ENCODE assay signal across 8 mouse cellular contexts in the genomic region with DNA sequence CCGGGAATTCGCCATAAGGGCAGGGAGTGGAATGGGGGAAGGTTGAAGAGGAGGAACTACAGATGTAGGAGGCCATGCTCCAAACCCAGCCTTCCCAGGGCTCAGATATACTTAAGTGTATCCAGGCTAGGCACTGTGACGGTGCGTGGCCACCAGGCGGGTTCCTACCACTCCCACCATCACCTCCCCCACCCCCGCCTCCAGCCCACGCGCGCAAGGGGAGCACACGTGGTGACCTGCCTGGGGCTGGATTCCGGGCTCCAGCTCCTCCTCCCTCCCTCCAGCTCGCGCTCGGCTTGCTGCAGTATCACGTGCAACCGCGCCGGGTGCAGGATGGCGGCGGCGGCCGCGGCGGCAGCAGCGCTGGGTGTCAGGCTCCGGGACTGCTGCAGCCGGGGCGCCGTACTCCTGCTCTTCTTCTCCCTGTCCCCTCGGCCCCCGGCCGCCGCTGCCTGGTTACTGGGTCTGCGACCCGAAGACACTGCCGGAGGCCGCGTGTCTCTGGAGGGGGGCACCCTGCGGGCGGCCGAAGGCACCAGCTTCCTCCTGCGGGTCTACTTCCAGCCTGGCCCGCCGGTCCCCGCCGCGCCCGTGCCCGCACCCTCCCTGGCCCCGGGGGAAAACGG. TPM values are rescaled to one million over a fixed set of nuclear protein-coding genes. Genes with fewer than 3 reads are reported as not detected.
DNase-seq lines count a peak whose midpoint lies in the region; ATAC-seq lines count a peak whose summit lies in the region.

A gene (plus strand): TSS at position 325 of the 626 bp plus-strand sequence.

- peak within 1 kb of the TSS; percentile 72 for H3K4me3 ChIP-seq in forebrain, embryonic 16.5 days (replicated peaks; ENCODE audit: low read length)
- H3K4me3 ChIP-seq in hindbrain, embryonic 14.5 days (replicated peaks; ENCODE audit: low read length): peak within 1 kb of the TSS; percentile 86
- peak within 1 kb of the TSS; percentile 80 for H3K4me3 ChIP-seq in midbrain, embryonic 10.5 days
- peak within 1 kb of the TSS; percentile 68 for H3K4me3 ChIP-seq in stomach, embryonic 14.5 days (ENCODE audit: low read depth, low read length)

- H3K27me3 ChIP-seq in forebrain, embryonic 16.5 days (replicated peaks; ENCODE audit: control insufficient read depth, insufficient read depth, low read length): peaks cover 17% of the 10 kb centered on the region
- peaks cover 16% of the 10 kb centered on the region for H3K27me3 ChIP-seq in hindbrain, embryonic 14.5 days (ENCODE audit: control insufficient read depth, insufficient read depth, low read length)
- peaks cover 58% of the 10 kb centered on the region for H3K27me3 ChIP-seq in midbrain, embryonic 10.5 days (ENCODE audit: low read depth, poor library complexity, severe bottlenecking)
- H3K27me3 ChIP-seq in stomach, embryonic 14.5 days (ENCODE audit: control insufficient read depth, insufficient read depth, low read length): peaks cover 22% of the 10 kb centered on the region

- under 1% methylated on average over 42 of the region's 51 CpGs for WGBS in forebrain, embryonic 16.5 days
- WGBS in hindbrain, embryonic 14.5 days: under 1% methylated on average over 44 of the region's 51 CpGs
- under 1% methylated on average over 51 of the region's 51 CpGs for WGBS in midbrain, embryonic 10.5 days
- WGBS in stomach, embryonic 14.5 days: 1% methylated on average over 51 of the region's 51 CpGs

- ATAC-seq in forebrain, embryonic 16.5 days: peak; percentile 85
- ATAC-seq in hindbrain, embryonic 14.5 days (ENCODE audit: low FRiP score): peak; percentile 89
- ATAC-seq in stomach, embryonic 14.5 days (ENCODE audit: insufficient number of reproducible peaks, insufficient read depth, low FRiP score, low read depth): peak; percentile 75; the same call in 1 of the 2 replicates

- no peaks in the 10 kb centered on the region for H3K9me3 ChIP-seq in forebrain, embryonic 16.5 days (ENCODE audit: control insufficient read depth, low read length)
- H3K9me3 ChIP-seq in hindbrain, embryonic 14.5 days (ENCODE audit: control insufficient read depth, low read length): peaks cover 7% of the 10 kb centered on the region; the same call in 1 of the 2 replicates
- H3K9me3 ChIP-seq in midbrain, embryonic 10.5 days (replicated peaks): peaks cover 10% of the 10 kb centered on the region; the same call in 1 of the 2 replicates
- H3K9me3 ChIP-seq in stomach, embryonic 14.5 days (ENCODE audit: control insufficient read depth, low read depth, low read length): no peaks in the 10 kb centered on the region

- no peaks in the 10 kb centered on the region for H3K36me3 ChIP-seq in forebrain, embryonic 16.5 days (ENCODE audit: control insufficient read depth, insufficient read depth)
- H3K36me3 ChIP-seq in hindbrain, embryonic 14.5 days (replicated peaks; ENCODE audit: control insufficient read depth, insufficient read depth): no peaks in the 10 kb centered on the region
- H3K36me3 ChIP-seq in midbrain, embryonic 10.5 days: 0 out of 2 replicates have a peak, but pooled peaks cover 2% of the 10 kb centered on the region
- no peaks in the 10 kb centered on the region for H3K36me3 ChIP-seq in stomach, embryonic 14.5 days (ENCODE audit: control insufficient read depth, insufficient read depth, low read length)

- H3K4me1 ChIP-seq in forebrain, embryonic 16.5 days (replicated peaks; ENCODE audit: control insufficient read depth, insufficient read depth, low read length): peaks cover 19% of the 10 kb centered on the region
- H3K4me1 ChIP-seq in hindbrain, embryonic 14.5 days (replicated peaks; ENCODE audit: control insufficient read depth, insufficient read depth, low read length): peaks cover 16% of the 10 kb centered on the region; the same call in 1 of the 2 replicates
- peaks cover 24% of the 10 kb centered on the region for H3K4me1 ChIP-seq in midbrain, embryonic 10.5 days
- 0 out of 2 replicates have a peak, but pooled peaks cover 2% of the 10 kb centered on the region for H3K4me1 ChIP-seq in stomach, embryonic 14.5 days (ENCODE audit: control insufficient read depth, insufficient read depth, low read length)

- peak; percentile 16 to 64 for DNase-seq in adrenal gland, adult (ENCODE audit: inconsistent age in 2 of 2, low spot score in 1 of 2)
- peak; percentile 89 for DNase-seq in cerebellum, adult 11-12 months
- peak; percentile 69 for DNase-seq in hindbrain, embryonic 14.5 days (ENCODE audit: low spot score)
- DNase-seq in left cerebral cortex, adult 18-20 months (ENCODE audit: low spot score in 2 of 2): peak; percentile 68 to 82
- DNase-seq in midbrain, embryonic 10.5 days (ENCODE audit: low spot score): peak; percentile 81
- no peak for DNase-seq in natural killer cell, adult 2 months (ENCODE audit: low spot score in 2 of 2)

- peak within 1 kb of the TSS; percentile 64 for H3K27ac ChIP-seq in forebrain, embryonic 16.5 days (ENCODE audit: low read length)
- H3K27ac ChIP-seq in hindbrain, embryonic 14.5 days: peak within 1 kb of the TSS; percentile 82
- peak within 1 kb of the TSS; percentile 85 for H3K27ac ChIP-seq in midbrain, embryonic 10.5 days (replicated peaks)
- H3K27ac ChIP-seq in stomach, embryonic 14.5 days (ENCODE audit: low read length): no peak within 1 kb of the TSS

- peak within 1 kb of the TSS; percentile 72 for H3K9ac ChIP-seq in forebrain, embryonic 16.5 days (replicated peaks; ENCODE audit: low read depth, low read length)
- peak within 1 kb of the TSS; percentile 91 for H3K9ac ChIP-seq in hindbrain, embryonic 14.5 days
- peak within 1 kb of the TSS; percentile 15; the same call in 1 of the 2 replicates for H3K9ac ChIP-seq in stomach, embryonic 14.5 days (replicated peaks; ENCODE audit: low read depth, low read length)

- peak within 1 kb of the TSS; percentile 96 for H3K4me2 ChIP-seq in forebrain, embryonic 16.5 days (ENCODE audit: low read length)
- H3K4me2 ChIP-seq in hindbrain, embryonic 14.5 days (replicated peaks): peak within 1 kb of the TSS; percentile 97
- peak within 1 kb of the TSS; percentile 99 for H3K4me2 ChIP-seq in stomach, embryonic 14.5 days (replicated peaks; ENCODE audit: low read depth, low read length)

RNA-seq across cellular contexts. Expression of the gene that starts here (rescaled TPM):
- polyA plus RNA-seq in forebrain, embryonic 16.5 days (2015; fragmentation: Nextera tagmentation; extraction: Ambion mirVana): 1.8 and 2.1 TPM in 2 replicates
- 4.4 and 4.5 TPM in 2 replicates for polyA plus RNA-seq in hindbrain, embryonic 14.5 days (2014; fragmentation: Nextera tagmentation; extraction: Ambion mirVana)
- total RNA-seq in left cerebral cortex, adult 18-20 months (2021): 100 to 1,000 TPM; 104 to 106 TPM
- 0.27 and 0.53 TPM in 2 replicates for polyA plus RNA-seq in midbrain, embryonic 10.5 days (2016; fragmentation: Nextera tagmentation; extraction: Ambion mirVana)
- polyA plus RNA-seq in stomach, embryonic 14.5 days (2014; fragmentation: Nextera tagmentation; extraction: Ambion mirVana): 0.32 and 0.77 TPM in 2 replicates

Comparison
In these comparisons a context has a peak if more than half of its experiments do, and no peak if none do; other contexts are left out.
1. Peak in DNase-seq, H3K4me3 ChIP-seq and H3K27ac ChIP-seq in midbrain, embryonic 10.5 days; RNA of the gene not detected or under 1 TPM.
2. Peak in ATAC-seq, H3K4me3 ChIP-seq, H3K9ac ChIP-seq and H3K4me2 ChIP-seq in stomach, embryonic 14.5 days; RNA of the gene not detected or under 1 TPM.
3. DNase-seq: peak in adrenal gland, adult (2 of 2), cerebellum, adult 11-12 months (single experiment), hindbrain, embryonic 14.5 days (single experiment) and left cerebral cortex, adult 18-20 months (2 of 2); none in natural killer cell, adult 2 months (0 of 2).
4. H3K9ac ChIP-seq: peak in every context shown above with its lines; median percentile 91 in hindbrain, embryonic 14.5 days; 72 in forebrain, embryonic 16.5 days; 15 in stomach, embryonic 14.5 days.
5. Peak in every context shown above with its lines, with median percentiles within 50 percentile points of each other: ATAC-seq, H3K4me2 ChIP-seq and H3K4me3 ChIP-seq.